Mouse (Mus musculus): ENCODE data around the gene Sycn.

The Sycn gene

GRCm38 (mm10) chr7:28586663-28587411 is 46.2 kb downstream of the Sycn start:
- DNase-seq = no peak

GRCm38 (mm10) chr7:28587644-28588043 is 47.0 kb downstream of the Sycn start:
- no peak for DNase-seq
